In the genomic region with DNA sequence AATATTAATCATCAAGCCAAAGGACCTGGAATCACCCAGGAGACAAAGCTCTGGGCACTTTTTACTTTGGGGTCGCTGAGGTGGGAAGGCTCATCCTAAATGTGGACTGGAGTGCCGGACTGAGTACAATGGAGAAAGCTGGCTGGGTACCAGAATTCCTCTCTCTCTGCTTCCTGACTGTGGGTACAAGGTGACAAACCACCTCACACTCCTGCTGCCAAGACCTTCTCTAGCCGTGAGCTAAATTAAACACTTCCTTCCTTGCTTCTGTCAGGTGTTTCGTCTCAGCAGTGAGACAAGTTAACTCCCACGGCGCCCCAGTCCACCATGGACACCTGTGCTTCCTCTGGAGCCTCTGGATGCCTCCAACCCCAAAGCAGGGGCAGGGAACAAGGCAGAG, we compare ENCODE assay signal across 15 mouse cellular contexts.
"Had no signal": no experiment of that assay in that cellular context is flagged by ENCODE, and none has a peak within 500 bp of the region (broad histone marks: within the 10 kb centered on the region; RNA-seq: fewer than 3 reads in every experiment).

No protein-coding gene starts in this region.

- H3K4me1 ChIP-seq: limb, embryonic 12.5 days; liver, embryonic 13.5 days; neural tube, embryonic 13.5 days had no signal

- H3K36me3 ChIP-seq: limb, embryonic 12.5 days; limb, embryonic 15.5 days; liver, embryonic 13.5 days had no signal

- H3K4me2 ChIP-seq: limb, embryonic 12.5 days; limb, embryonic 15.5 days; liver, embryonic 13.5 days; midbrain, embryonic 11.5 days; neural tube, embryonic 13.5 days had no signal

- H3K27ac ChIP-seq: kidney, postnatal 0 days; layer of hippocampus, adult 2 months; limb, embryonic 12.5 days; limb, embryonic 15.5 days; liver, embryonic 13.5 days; neural tube, embryonic 13.5 days had no signal

- H3K4me3 ChIP-seq: layer of hippocampus, adult 2 months; limb, embryonic 12.5 days; limb, embryonic 15.5 days; liver, embryonic 13.5 days; neural tube, embryonic 13.5 days had no signal

- H3K27me3 ChIP-seq: limb, embryonic 12.5 days; limb, embryonic 15.5 days; liver, embryonic 13.5 days; neural tube, embryonic 13.5 days had no signal

- H3K9me3 ChIP-seq: limb, embryonic 12.5 days; limb, embryonic 15.5 days; liver, embryonic 13.5 days; neural tube, embryonic 13.5 days had no signal

- H3K9ac ChIP-seq: limb, embryonic 12.5 days; limb, embryonic 15.5 days; liver, embryonic 13.5 days; neural tube, embryonic 13.5 days had no signal

- DNase-seq: kidney, adult 2 months; left cerebral cortex, postnatal 4 days; liver, embryonic 13.5 days; lung, adult 2 months; lung, postnatal 14 days; lung, postnatal 4 days; midbrain, embryonic 14.5 days; thymus, adult 18-20 months; thymus, postnatal 36 days had no signal
